In genomic region chr2:69224724-69225123, GRCm38 (mm10) we compare ENCODE assay signal across 22 mouse cellular contexts. TPM values are rescaled to one million over a fixed set of nuclear protein-coding genes. Genes with fewer than 3 reads are reported as not detected.
A peak's percentile ranks its signal among the peaks of the same experiment; 100 is the strongest.
DNase-seq lines count a peak whose midpoint lies in the region; ATAC-seq and TF ChIP-seq lines count a peak whose summit lies in the region.
"Had no signal": no experiment of that assay in that cellular context is flagged by ENCODE, and none has a peak within 500 bp of the region (broad histone marks: within the 10 kb centered on the region; RNA-seq: fewer than 3 reads in every experiment).

No protein-coding gene starts in this region.

- DNase-seq in liver, adult 2 months (ENCODE audit: extremely low read depth, low read depth, low spot score), result peak; percentile 51
- no peak for DNase-seq in liver, embryonic 11.5 days (ENCODE audit: low spot score)
- DNase-seq in liver, postnatal 0 days, result no peak
- DNase-seq: adrenal gland, adult 2 months; adrenal gland, adult 8-10 months; adrenal gland, postnatal 10 days; adrenal gland, postnatal 14 days; adrenal gland, postnatal 25 days; adrenal gland, postnatal 36 days; B cell, adult 2 months; cerebellum, adult 11 months; cerebellum, adult 11-12 months; cerebellum, adult 18-20 months had no signal

- H3K4me2 ChIP-seq in liver, embryonic 11.5 days, result no peak overlapping the region
- H3K4me2 ChIP-seq in liver, postnatal 0 days (ENCODE audit: low read depth, low read length), result no peak overlapping the region
- H3K4me2 ChIP-seq in liver, embryonic 12.5 days, result no peak overlapping the region

- H3K36me3 ChIP-seq in liver, adult 2 months (ENCODE audit: control insufficient read depth, insufficient read depth, low read length), result no peaks in the 10 kb centered on the region
- no peaks in the 10 kb centered on the region for H3K36me3 ChIP-seq in liver, embryonic 11.5 days (ENCODE audit: control insufficient read depth, insufficient read depth, low read length)
- no peaks in the 10 kb centered on the region for H3K36me3 ChIP-seq in liver, postnatal 0 days (replicated peaks; ENCODE audit: insufficient read depth, low read length)
- no peaks in the 10 kb centered on the region for H3K36me3 ChIP-seq in liver, embryonic 12.5 days
- H3K36me3 ChIP-seq: G1E had no signal

- H3K27me3 ChIP-seq in liver, adult 2 months (ENCODE audit: control insufficient read depth, insufficient read depth, low read length), result no peaks in the 10 kb centered on the region
- H3K27me3 ChIP-seq in liver, embryonic 11.5 days (replicated peaks; ENCODE audit: control insufficient read depth, insufficient read depth, low read length), result no peaks in the 10 kb centered on the region
- H3K27me3 ChIP-seq in liver, postnatal 0 days (ENCODE audit: insufficient read depth, low read length), result no peaks in the 10 kb centered on the region
- H3K27me3 ChIP-seq in liver, embryonic 12.5 days (replicated peaks), result no peaks in the 10 kb centered on the region
- H3K27me3 ChIP-seq: CH12.LX had no signal

- no peak for TF ChIP-seq CTCF in liver, adult 2 months (IDR thresholded peaks at IDR 0.05; ENCODE audit: low read depth, low read length)
- TF ChIP-seq CTCF in liver, postnatal 0 days (IDR thresholded peaks at IDR 0.05; ENCODE audit: low read depth), result no peak

- no peak for TF ChIP-seq POLR2A in liver, adult 2 months (IDR thresholded peaks at IDR 0.05; ENCODE audit: extremely low read depth, insufficient read depth, low read length)

- no peak overlapping the region for H3K27ac ChIP-seq in liver, adult 2 months (replicated peaks; ENCODE audit: insufficient read depth, low read depth, low read length)
- H3K27ac ChIP-seq in liver, embryonic 11.5 days (ENCODE audit: low read depth, low read length), result no peak overlapping the region
- H3K27ac ChIP-seq in liver, postnatal 0 days (ENCODE audit: low read depth), result no peak overlapping the region
- H3K27ac ChIP-seq in liver, embryonic 12.5 days, result no peak overlapping the region

- 13% methylated on average over 2 of the region's 2 CpGs for WGBS in liver, adult 2 months
- WGBS in liver, embryonic 11.5 days, result 59% methylated on average over 2 of the region's 2 CpGs
- 46% methylated on average over 2 of the region's 2 CpGs for WGBS in liver, postnatal 0 days (ENCODE audit: insufficient replicate concordance)
- 34% methylated on average over 2 of the region's 2 CpGs for WGBS in liver, embryonic 12.5 days (ENCODE audit: insufficient replicate concordance)

- H3K79me2 ChIP-seq in liver, adult 2 months (ENCODE audit: control insufficient read depth, insufficient read depth, low read length), result no peaks in the 10 kb centered on the region

- no peak overlapping the region for H3K4me3 ChIP-seq in liver, adult 2 months (ENCODE audit: insufficient read depth, low read depth, low read length)
- no peak overlapping the region for H3K4me3 ChIP-seq in liver, embryonic 11.5 days (ENCODE audit: low read depth, low read length)
- no peak overlapping the region for H3K4me3 ChIP-seq in liver, postnatal 0 days (ENCODE audit: low read depth, low read length)
- H3K4me3 ChIP-seq in liver, embryonic 12.5 days, result no peak overlapping the region

- no peak overlapping the region for H3K9ac ChIP-seq in liver, adult 2 months (ENCODE audit: low read depth, low read length)
- H3K9ac ChIP-seq in liver, embryonic 11.5 days (ENCODE audit: low read depth, low read length), result no peak overlapping the region
- no peak overlapping the region for H3K9ac ChIP-seq in liver, postnatal 0 days (replicated peaks)
- H3K9ac ChIP-seq in liver, embryonic 12.5 days, result no peak overlapping the region

- no peaks in the 10 kb centered on the region for H3K9me3 ChIP-seq in liver, embryonic 11.5 days (ENCODE audit: control insufficient read depth, low read length)
- no peaks in the 10 kb centered on the region for H3K9me3 ChIP-seq in liver, postnatal 0 days (ENCODE audit: low read length)
- H3K9me3 ChIP-seq in liver, embryonic 12.5 days (replicated peaks), result no peaks in the 10 kb centered on the region
- H3K9me3 ChIP-seq: G1E had no signal

- TF ChIP-seq EP300 in liver, postnatal 0 days (IDR thresholded peaks at IDR 0.05; ENCODE audit: low read depth), result no peak

- peaks cover 1% of the 10 kb centered on the region; the same call in 1 of the 2 replicates for H3K4me1 ChIP-seq in liver, adult 2 months (ENCODE audit: control insufficient read depth, insufficient read depth, low read length)
- no peaks in the 10 kb centered on the region for H3K4me1 ChIP-seq in liver, embryonic 11.5 days (replicated peaks; ENCODE audit: control insufficient read depth, insufficient read depth, low read length)
- no peaks in the 10 kb centered on the region for H3K4me1 ChIP-seq in liver, postnatal 0 days (ENCODE audit: insufficient read depth)
- H3K4me1 ChIP-seq in liver, embryonic 12.5 days, result no peaks in the 10 kb centered on the region

- ATAC-seq in liver, embryonic 11.5 days (replicated peaks; ENCODE audit: low FRiP score), result no peak
- ATAC-seq in liver, postnatal 0 days, result peak; percentile 52; the same call in 1 of the 2 replicates
- no peak for ATAC-seq in liver, embryonic 12.5 days
- ATAC-seq: activated CD4-positive, CD25-positive, alpha-beta regulatory T cell, adult 4 months; CD4-positive, CD25-positive, alpha-beta regulatory T cell, adult 4 months; Patski had no signal

RNA-seq across cellular contexts. Expression of gene G6pc2, which starts 13.9 kb away (rescaled TPM):
- total RNA-seq in liver, adult 2 months (2014; rRNA removed), result not detected in 2 replicates
- not detected in 2 replicates for polyA plus RNA-seq in liver, adult 2 months (2012; rRNA removed)
- not detected in 2 replicates for polyA plus RNA-seq in liver, embryonic 11.5 days (2014; fragmentation: Nextera tagmentation; extraction: Ambion mirVana)
- polyA plus RNA-seq in liver, postnatal 0 days (2015; fragmentation: Nextera tagmentation; extraction: Ambion mirVana), result not detected in 2 replicates
- not detected in 2 replicates for polyA plus RNA-seq in liver, embryonic 12.5 days (2016; fragmentation: Nextera tagmentation; extraction: Ambion mirVana)
- total RNA-seq: adrenal gland, adult 18-20 months; adrenal gland, adult 2 months; adrenal gland, adult 8-10 months; adrenal gland, postnatal 10 days; adrenal gland, postnatal 14 days; adrenal gland, postnatal 25 days; adrenal gland, postnatal 36 days; CH12.LX; G1E; MEL had no signal
- polyA plus RNA-seq: activated CD4-positive, CD25-positive, alpha-beta regulatory T cell, adult 4 months; adrenal gland, adult 2 months; C2C12; G1E had no signal

RNA-seq across cellular contexts. Expression of gene Spc25, which starts 18.7 kb away (rescaled TPM):
- total RNA-seq in liver, adult 2 months (2014; rRNA removed), result 3.5 and 6.4 TPM in 2 replicates
- polyA plus RNA-seq in liver, adult 2 months (2012; rRNA removed), result 0.81 and 2.2 TPM in 2 replicates
- polyA plus RNA-seq in liver, embryonic 11.5 days (2014; fragmentation: Nextera tagmentation; extraction: Ambion mirVana), result 174 and 178 TPM in 2 replicates
- 98.6 and 105 TPM in 2 replicates for polyA plus RNA-seq in liver, postnatal 0 days (2015; fragmentation: Nextera tagmentation; extraction: Ambion mirVana)
- polyA plus RNA-seq in liver, embryonic 12.5 days (2016; fragmentation: Nextera tagmentation; extraction: Ambion mirVana), result 147 and 153 TPM in 2 replicates

Comparison
In these comparisons a context has a peak if more than half of its experiments do, and no peak if none do; other contexts are left out.
1. RNA of gene Spc25, which starts 18.7 kb away (polyA plus RNA-seq): 174 to 178 TPM in liver, embryonic 11.5 days, 147 to 153 TPM in liver, embryonic 12.5 days and 98.6 to 105 TPM in liver, postnatal 0 days; 0.81 to 2.2 TPM in liver, adult 2 months; every median in the first group is over 10 times any median in the second.